Comparison of ENCODE assay signal across 8 mouse cellular contexts in genomic region chr4:105352342-105352741, GRCm38 (mm10).
DNase-seq lines count a peak whose midpoint lies in the region; ATAC-seq lines count a peak whose summit lies in the region.
"Had no signal": no experiment of that assay in that cellular context is flagged by ENCODE, and none has a peak within 500 bp of the region (broad histone marks: within the 10 kb centered on the region; RNA-seq: fewer than 3 reads in every experiment).

No protein-coding gene starts in this region.

- peak; percentile 33 for DNase-seq in ovary, postnatal 10 days (ENCODE audit: low spot score)
- DNase-seq in ovary, postnatal 14 days (ENCODE audit: low spot score) = no peak
- peak; percentile 46 for DNase-seq in embryo, embryonic 11.5 days (ENCODE audit: low read depth, low spot score)
- DNase-seq in gastrocnemius, postnatal 25 days = peak; percentile 52
- no peak for DNase-seq in thymus, postnatal 36 days
- DNase-seq: liver, embryonic 13.5 days had no signal

- no peaks in the 10 kb centered on the region for H3K27me3 ChIP-seq in limb, embryonic 15.5 days
- H3K27me3 ChIP-seq: liver, embryonic 13.5 days had no signal

- no peaks in the 10 kb centered on the region for H3K36me3 ChIP-seq in limb, embryonic 15.5 days
- H3K36me3 ChIP-seq: liver, embryonic 13.5 days had no signal

- no peak overlapping the region for H3K9ac ChIP-seq in limb, embryonic 15.5 days
- H3K9ac ChIP-seq: liver, embryonic 13.5 days had no signal

- WGBS in limb, embryonic 15.5 days = 30% methylated on average over 7 of the region's 7 CpGs

- H3K4me3 ChIP-seq in limb, embryonic 15.5 days = no peak overlapping the region
- H3K4me3 ChIP-seq: liver, embryonic 13.5 days had no signal

- H3K4me2 ChIP-seq in limb, embryonic 15.5 days = no peak overlapping the region
- H3K4me2 ChIP-seq: liver, embryonic 13.5 days had no signal

- H3K4me1 ChIP-seq in limb, embryonic 15.5 days = peaks cover 22% of the 10 kb centered on the region
- H3K4me1 ChIP-seq: liver, embryonic 13.5 days had no signal

- peak; percentile 74 for ATAC-seq in limb, embryonic 15.5 days (ENCODE audit: insufficient number of reproducible peaks, low FRiP score, low TSS enrichment, low read depth)
- no peak; the same call in 1 of the 2 replicates for ATAC-seq in granulocyte monocyte progenitor cell, adult 5-6 weeks (replicated peaks; ENCODE audit: poor library complexity, severe bottlenecking)

- H3K27ac ChIP-seq in limb, embryonic 15.5 days = no peak overlapping the region; the same call in 1 of the 2 replicates
- H3K27ac ChIP-seq: liver, embryonic 13.5 days had no signal

- H3K9me3 ChIP-seq in limb, embryonic 15.5 days = no peaks in the 10 kb centered on the region
- H3K9me3 ChIP-seq: liver, embryonic 13.5 days had no signal

Comparison
In these comparisons a context has a peak if more than half of its experiments do, and no peak if none do; other contexts are left out.
1. DNase-seq: peak in ovary, postnatal 10 days (single experiment), embryo, embryonic 11.5 days (single experiment) and gastrocnemius, postnatal 25 days (single experiment); none in ovary, postnatal 14 days (single experiment) and thymus, postnatal 36 days (0 of 2).